Mouse (Mus musculus) thymus, postnatal 36 days (tissue): ENCODE data around the gene Cltb.
"Not testable (repeated sequence)": the region's sequence is repeated elsewhere in the genome, so short reads cannot be mapped to it uniquely, and the experiment has no call there.

Source experiments
- DNase-seq, 2 experiments: peaks; one replicate each; pipeline ENCODE4 v3.0.0; 2022; ENCODE audit warnings: mixed read lengths in 2 of 2

Cltb gene

DNA sequence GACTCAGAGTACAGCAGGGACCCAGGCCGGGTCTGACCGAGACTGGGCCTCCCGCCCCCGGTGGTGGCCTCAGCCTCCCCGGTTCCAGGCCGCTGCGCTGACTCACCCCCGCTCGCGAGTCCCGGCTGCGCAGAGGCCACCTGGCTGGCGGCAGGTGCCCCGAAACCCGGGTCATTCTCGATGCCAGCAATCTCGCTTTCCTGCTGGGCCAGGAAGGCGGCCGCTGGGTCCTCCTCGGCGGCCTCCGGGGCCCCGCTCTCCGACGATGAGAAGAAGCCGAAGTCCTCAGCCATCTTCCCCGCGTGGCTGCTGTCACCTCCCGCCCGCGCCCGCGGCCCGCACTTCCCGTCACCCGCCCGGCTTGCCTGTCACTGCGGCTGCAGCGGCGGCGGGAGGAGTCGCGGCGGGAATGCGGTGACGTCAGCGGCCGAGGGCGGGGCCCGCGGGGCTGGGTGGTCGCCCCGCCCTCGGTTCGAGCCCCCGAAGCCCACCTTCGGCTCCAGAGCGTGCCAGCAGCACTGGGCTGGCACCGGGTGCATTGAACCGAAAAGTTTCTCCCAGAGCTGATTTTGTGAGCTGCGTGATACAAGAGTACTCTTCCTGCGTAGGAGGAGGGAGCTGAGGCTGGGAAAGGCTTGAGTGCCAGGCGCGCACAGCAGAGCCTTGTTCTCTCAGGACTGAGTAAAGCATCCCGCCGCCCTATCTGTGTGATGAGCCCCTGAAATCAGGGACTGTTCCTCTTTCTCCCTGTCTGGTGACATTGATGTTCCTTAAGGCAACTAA, at the start of gene Cltb:
Cltb (minus strand) TSS at position 373 of the 783 bp plus-strand sequence.
- peak; percentile 88 for DNase-seq

DNA sequence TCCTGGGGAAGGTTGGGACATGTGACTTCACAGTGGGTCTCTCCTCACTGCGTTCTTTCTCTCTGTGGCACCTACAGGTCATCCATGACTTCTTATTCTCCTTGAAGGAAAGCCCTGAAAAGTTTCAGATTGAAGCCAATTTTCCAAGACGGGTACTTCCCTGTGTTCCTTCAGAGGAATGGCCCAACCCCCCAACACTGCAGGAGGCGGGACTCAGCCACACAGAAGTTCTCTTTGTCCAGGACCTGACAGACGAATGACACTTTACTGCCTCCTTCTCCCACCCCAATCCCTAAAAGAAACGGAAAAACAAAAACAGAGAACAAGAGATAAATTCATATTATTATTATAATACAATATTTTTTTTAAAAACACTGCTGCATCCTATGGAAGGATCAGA, 49.7 kb upstream of the Cltb start:
- DNase-seq: no peak

DNA sequence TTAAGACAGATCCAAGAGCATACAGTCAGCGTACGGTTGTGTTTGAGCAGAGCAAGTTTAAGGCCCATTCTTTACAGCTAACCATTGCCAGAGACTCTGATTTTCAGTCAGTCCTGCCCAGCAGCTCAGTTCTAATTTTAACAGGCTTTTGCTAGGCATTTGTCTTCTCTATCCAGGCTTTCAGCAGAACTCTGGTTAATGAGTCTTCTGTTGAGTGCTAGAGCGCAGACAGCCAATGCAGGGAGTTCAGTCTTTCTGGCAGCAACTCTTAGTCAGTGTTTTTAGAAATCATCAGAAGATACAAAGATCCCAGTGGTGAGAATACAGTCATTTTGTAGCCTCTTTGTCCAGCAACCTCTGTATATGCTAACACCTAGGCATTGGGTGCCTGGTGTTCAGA, 39.3 kb upstream of the Cltb start:
- no peak for DNase-seq

DNA sequence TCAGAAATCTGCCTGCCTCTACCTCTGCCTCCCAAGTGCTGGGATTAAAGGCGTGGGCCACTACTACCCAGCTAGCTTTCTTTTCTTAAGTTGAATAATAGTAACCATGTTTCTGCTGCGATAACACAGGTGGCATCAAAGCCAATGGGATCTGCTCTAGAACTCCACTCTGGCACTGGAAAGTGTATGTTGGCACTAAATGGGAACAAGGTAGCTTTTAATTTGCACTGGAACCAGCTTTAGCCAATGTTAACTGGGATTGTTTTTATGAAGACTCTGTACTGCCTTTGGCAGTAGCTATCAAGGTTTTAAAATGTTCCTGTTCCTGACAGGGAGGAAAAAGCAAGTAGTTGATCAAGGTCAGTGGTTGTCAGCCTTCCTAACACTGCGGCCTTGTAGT, 23.9 kb upstream of the Cltb start:
- no peak for DNase-seq

DNA sequence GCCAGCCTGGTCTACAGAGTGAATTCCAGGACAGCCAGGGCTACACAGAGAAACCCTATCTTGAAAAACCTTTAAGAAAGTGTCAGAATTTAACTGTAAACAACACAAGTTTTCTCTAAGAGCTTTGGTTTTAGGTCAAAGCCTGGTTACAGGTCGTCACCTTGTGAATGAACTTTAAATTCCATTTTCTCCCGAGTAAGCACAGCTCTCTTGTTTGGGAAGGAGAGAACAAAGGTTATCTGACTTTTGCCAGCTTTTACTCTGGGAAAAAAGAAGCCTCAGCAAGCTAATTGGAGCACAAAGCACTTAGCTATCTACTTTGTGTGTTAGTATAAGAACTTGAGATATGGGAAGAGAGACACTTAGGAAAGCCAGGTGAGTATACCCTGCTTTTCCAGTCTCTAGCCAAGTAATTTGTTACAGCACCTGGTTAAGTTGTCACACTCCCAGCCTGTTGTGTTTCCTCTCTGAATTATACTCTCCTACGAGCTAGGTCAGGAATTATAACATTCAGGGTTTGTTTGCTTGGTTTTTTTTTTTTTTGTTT, 21.7 kb upstream of the Cltb start:
- no peak for DNase-seq

DNA sequence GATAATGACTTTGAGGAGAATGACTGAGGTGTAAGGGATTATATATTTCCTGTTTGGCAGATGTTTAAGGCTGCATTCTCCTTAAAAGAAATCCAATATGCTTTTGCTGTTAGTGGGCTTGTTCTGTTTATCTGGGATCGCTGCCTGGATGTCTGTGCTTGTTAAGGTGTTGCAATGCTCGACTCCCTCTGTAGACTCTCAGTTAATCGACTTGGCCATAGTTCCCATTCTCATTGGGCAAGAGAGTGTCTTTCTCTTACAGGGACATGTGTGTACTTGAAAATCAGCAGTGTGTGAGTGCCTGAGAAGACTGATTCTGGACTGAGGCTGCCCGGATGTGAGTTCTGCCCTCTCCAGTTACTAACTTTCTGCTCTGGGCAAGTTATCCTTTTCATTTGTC, 18.0 kb upstream of the Cltb start:
- DNase-seq: no peak

DNA sequence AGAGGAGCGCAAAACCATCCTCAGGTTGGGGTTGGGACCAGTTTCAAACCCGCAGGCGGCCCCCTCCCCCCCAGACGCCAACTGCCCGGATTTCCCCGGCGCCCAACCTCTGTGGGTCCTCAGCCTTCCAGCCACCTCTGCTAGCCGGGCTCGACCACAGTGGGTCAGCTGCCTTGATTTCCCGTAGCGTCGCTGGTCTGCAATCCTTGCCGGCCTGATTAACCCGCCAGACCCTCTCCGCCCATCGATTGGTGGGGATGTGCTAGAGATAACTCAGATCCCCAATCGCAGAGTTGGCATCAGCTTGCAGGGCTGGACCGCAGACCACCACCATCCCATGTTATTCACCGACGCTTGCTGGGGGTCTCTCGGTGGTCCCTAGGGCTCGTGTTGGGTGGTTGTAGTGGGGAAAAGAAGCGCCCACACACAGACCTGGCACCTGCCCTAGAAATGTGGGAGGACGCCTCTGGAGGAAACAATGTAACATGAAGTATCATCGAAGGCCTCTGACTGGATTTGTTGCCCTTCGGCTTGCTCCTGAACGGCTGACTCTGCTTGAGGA, 10.9 kb upstream of the Cltb start:
- DNase-seq: no peak

DNA sequence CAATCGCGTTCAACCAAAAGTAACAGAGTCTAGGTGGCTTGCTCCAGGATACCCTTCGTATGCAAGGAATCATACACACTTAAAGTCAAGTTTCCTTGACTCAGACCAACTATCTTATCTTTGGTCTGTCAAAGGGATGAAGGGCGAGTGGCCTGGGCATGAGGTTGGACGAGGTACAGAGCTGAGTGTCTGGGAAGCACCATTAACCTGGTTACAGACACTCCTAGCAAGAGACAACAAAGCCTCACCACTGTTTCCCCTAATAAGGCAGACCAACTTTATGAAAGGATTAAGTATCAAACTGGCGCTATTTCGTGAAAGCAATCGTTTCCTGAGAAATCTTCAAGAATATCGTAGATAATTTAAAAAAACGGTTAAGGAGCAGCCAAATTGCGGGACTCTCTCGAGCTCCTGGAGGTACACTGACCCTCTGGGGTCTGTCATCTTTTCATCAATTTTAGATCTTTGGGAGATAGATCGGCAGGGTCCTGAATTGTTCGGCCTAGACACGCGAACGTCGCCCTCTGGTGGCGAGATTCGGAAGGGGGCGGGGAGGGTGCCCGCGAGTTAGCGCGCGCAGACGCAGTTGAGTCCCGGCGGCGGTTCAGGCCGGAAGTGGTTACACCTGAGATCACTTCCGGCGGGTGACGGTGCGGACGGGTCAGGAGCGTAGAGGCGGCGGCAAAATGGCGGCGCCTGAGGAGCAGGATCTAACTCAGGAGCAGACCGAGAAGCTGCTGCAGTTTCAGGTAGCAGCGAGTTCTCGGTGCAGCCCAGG, 10.2 kb upstream of the Cltb start, which contains the start of gene Faf2:
Faf2 (plus strand) TSS at position 630 of the 778 bp plus-strand sequence.
- peak; percentile 96 to 99 for DNase-seq

DNA sequence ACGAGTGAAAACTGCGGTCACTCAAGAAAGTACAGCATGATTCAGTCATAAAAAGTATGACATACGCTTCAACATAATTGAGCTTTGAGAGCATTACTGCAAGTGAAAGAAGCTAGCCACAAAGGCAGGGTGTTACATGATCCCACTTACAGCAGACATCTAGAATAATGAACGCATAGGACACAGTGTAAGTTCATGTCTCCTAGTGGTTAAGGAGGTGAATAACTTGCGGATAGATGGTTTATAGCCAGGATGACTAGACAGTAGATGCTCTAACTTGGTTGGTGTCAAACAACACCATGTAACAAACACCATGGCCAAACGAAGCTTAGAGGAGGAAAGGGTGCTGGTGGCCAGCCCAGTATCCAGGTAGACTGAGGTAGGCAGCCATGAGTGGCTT, 5.9 kb upstream of the Cltb start:
- DNase-seq: no peak

DNA sequence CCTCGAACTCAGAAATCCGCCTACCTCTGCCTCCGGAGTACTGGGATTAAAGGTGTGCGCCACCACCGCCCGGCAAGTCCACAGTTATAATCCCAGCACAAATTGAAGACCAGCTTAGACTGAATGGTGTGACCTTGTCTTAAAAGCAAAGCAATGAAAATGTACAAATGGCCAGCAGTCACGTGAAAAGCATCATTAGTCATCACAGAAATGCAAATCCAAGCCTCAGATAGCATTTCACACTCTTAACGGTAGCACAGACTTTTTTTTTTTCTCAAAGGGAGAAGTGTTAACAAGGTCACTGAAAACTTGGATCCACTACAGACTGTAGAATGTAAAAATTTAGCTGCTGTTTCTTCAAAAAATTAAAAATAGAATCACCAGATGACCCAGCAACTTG, 5.2 kb upstream of the Cltb start:
- no peak for DNase-seq

DNA sequence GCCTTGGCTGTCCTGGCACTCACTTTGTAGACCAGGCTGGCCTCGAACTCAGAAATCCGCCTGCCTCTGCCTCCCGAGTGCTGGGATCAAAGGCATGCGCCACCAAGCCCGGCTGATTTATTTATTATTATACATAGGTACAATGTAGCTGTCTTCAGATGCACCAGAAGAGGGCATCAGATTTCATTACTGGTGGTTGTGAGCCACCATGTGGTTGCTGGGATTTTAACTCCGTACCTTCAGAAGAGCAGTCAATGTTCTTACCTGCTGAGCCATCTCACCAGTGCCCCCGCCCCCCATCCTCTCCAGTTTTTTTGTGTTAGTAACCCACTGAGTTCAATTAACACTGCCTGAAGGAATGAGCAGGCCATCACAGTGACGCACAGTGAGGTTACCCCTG, 2.0 kb upstream of the Cltb start:
- not testable (repeated sequence) for DNase-seq

DNA sequence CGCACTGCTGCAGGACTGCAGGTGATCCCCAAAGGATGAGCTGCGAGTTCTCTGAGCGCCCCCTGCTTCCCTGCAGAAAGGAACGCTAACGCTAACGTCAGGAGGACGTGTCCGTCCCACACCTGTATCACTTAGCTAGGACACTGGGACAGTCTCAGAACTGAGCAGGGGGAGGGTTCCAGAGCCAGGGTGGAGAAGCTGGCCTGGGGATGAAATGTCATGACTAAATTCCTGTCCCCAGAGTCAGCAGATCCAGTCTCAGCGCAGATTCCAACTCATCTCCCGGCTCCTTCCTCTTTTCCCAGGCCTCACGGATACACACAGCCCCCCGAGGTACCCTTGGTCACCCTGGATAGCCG, 552 bp downstream of the Cltb start:
- no peak for DNase-seq

DNA sequence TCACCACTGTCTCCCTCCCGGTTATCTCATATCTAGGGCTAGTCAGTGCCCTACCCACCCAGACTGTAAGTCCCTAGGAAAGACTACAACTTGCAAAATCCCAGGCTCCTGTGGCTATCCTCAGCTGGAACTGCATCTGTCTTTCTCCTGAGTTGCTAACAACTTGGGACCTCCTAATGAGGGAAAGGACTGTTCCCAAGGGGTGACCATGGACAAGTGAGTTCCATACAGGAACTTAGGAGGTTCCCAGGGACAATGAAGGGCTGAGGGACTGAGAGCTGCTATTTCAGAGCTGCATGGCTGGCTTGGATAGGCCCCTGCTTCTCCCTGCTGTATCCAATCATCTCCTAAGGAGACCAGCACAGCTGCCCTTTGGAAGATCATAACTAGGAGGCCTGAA, 1.8 kb downstream of the Cltb start:
- DNase-seq: no peak

DNA sequence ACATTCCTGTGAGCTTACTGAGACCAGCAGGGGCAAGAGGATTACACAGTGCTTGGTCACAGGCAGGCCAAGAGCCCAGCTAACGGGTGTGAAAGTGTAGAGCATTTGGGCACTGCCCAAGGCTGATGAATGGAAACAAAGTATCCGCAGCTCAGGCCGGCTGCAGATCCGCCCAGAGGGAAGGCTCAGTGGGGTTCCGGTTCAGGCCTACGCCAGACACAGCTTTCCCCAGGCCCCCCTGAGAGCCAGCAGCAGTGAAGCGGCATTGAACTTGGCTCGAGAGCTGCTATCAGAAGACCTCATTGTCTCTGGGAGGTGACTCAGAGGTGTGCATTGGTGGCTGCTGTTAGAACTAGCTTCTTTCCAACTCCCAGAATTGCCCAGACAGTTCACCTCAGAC, 2.5 kb downstream of the Cltb start:
- DNase-seq: no peak

DNA sequence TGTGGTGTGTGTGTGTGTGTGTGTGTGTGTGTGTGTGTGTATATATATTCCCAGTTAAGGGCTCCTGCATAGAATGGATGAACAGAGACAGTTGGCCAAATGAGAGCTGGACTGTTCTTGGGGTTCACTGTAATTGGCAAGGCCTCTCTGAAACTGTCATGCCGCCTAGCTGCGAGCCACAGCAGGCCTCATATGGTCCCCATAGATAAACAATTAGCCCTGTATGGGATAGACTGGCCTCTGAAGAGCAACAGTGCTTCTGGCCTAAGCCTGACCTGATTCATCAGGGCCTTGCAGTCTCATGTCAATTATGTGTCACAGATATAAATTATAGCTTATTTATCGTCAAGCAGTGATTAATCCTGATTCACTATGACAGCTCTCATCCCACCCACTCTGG, 3.1 kb downstream of the Cltb start:
- DNase-seq: no peak

DNA sequence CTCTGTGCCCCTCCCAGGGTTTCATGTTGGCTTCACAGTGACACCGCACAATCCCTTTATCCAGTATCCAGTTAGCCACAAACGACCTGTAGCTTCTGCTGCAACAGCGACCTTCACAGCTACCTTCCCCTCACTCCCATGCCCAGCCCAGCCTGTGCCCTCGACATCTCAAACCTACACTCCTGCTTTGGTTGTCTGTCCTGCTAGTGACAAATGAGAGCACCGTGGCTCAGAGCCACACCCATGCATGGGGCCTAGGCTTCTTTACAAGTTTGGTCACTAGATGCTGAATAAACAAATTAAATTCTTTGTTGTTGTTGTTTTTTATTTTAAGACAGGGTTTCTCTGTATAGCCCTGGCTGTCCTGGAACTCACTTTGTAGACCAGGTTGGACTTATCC, 3.9 kb downstream of the Cltb start:
- no peak for DNase-seq

DNA sequence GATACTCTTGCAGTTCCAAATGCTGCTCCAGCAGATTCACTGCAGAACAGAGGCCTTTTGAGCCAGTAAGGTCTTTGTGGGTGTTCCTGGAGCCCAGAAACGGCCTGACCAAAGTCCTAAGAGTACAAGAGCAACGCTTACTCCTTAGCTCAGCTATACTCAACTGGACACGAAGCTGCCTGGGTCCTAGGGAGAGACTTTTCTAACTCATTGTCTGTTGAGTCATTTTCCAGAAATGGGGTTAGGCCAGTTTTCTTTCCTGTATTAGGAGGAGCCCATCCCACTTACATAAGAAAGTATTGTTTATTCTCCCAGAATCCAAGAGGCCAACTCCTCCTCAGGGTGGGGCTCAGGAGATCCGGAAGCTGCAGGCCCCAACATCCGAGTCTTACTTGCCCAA, 5.7 kb downstream of the Cltb start:
- no peak for DNase-seq

DNA sequence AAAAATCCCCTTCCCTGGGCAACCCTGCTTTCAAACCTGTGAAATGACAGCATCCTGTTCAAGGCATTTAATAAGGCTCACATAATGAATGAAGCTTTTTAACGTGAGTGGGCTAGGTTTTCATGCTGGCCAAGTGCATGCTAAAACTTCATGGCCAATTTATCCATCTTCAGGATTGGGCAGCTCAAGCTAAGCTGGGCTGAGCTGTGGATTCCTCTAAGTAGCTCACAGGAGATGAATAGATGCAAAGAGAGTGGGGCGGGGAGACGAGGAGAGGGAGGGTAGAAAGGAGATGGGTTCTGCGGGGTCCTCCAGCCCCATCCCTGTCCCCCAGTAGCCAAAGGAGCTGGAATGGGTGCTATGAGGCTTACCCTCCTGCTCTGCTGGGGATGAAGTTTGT, 6.9 kb downstream of the Cltb start:
- no peak for DNase-seq

DNA sequence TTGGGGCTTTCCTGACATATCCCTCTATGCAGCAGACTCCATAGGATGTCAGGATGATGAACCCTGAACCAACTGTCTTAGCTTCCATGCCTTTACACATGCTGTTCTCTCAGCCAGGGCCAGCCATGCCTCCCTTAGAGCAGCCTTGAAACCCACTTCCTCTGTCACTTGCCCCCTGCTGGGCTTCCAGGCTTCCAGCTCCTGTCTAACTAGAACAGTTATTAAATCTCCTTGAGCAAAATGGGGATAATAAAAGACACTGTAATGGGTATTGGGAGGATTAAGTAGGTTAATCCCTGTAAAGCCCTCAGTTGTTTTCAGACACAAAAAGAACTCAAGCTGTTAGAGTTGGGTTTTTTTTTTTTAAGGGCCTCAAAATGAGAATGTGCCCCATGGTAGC, 7.6 kb downstream of the Cltb start:
- DNase-seq: no peak

DNA sequence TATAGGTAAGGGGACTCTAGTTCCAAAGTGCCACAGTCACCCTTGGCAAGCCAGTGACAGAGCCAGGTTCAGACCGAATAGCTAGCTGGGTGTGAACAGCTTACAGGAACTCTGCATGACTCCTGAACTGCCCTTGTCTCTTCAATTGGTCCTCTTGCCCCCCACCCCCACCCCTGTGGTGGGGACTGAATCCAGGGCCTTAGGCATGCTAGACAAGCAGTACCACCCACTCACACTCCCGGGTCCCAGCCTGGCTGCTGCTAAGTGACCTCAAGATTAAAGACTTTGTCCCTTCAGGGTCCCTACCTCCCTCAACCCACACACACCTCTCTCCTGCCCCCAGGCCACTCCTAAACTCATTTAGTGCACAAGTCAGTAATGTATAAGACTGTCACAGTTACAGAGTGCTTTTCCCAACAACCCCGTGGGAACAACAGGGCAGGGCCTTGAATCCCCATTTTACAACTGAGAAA, 8.5 kb downstream of the Cltb start:
- DNase-seq: no peak

DNA sequence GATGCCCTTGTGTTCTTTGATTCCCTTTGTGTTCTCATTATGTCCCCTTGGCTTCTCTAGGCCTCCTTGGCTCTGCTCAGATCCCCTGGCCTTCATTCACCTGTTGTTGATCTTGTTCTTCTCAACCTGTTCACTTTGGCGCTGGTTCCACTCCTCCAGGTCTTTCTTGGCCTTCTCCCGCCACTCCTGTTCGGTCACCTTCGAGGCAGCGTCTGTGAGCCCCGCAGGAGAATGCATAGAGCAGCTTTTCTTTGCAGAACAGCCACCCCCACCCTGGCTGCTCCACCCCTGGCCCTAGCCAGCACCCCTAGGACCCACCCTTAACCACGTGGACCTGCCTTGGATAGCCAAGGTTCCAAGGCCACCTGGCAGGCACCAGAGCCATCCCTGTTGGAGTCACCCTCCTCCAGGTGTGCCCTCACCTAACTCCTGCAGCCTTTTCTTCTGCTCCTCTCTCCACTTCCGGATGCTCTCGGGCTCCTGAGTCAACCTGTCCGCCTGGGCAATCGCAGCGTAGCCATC, 12.5 kb downstream of the Cltb start:
- DNase-seq: no peak

DNA sequence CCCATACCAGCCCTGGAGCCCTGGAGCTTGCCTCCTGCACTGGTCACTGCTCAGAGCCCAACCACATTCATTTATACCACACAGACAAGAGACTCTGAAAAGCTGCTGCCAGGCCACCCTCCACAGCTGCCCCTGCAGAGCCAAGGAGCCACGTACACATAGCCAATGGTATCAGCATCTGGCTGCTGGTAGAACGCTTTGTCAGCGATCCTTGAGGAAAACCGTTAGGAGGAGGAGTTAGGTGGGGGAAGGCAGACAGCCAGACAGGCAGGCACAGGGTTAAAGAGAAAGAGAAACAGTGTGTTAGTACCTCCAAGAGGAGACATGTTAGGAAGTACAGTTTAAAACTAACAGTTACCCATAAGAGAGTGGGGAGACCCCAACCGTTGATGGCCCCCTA, 14.3 kb downstream of the Cltb start:
- no peak for DNase-seq

DNA sequence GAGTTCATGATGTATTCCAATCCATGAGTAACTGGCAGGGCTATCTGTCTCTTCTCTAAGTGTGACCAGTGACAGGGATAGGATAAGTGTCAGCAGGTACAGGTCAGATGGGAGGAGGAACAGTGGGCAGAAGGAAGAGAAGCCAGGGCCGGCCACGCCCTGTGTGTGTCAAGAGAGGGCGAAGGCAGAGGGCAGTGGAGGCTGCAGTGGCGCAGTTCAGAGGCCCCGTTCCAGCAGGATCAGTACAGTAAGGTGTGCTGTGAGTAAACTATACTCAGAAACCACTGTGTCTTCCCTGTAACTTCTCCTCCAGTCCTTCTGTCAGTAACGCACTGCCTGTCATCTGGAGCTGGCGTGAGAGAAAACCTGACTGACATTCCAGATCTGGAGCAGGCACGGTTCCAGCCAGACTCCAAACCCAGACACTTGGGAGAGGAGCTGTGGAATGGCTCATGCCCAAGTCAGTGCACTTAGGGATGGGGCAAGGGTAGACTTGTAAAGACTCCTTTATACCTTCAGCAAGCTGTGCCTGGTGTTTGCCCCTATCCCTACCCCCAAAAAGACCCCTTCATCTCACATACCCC, 14.9 kb downstream of the Cltb start:
- DNase-seq: no peak
